Mouse (Mus musculus) lung, postnatal 36 days (tissue): ENCODE measurements at regions not wholly inside any gene's neighbourhood (a gene's known extent, or its start where the extent isn't known, plus 50 kb on each side); places are given as distances from the start of the nearest gene placed in this dataset.
A peak's percentile ranks its signal among the peaks of the same experiment; 100 is the strongest.

Source experiments
- DNase-seq: peaks from one replicate; pipeline ENCODE4 v3.0.0; 2022; ENCODE audit warnings: mixed read lengths

DNA sequence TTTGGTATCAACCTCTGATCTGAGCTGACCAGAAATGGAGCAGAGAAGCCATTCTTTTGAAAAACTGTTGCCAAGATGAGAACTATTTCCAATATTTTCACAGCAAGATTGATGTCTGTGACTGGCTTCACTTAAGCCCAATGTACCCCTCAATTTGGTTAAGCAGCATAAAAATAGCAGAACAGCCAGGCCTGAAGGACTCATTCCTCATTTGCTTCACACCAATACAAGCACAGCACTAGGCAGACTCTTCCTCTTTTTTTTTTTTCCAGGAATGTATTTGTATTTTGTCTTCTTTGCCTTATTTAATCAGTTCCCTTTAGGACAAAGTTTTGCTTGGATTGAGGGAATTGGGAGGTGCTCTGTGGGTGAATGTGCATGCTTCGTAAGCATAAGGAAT is 441.4 kb upstream of the Btbd3 start:
- DNase-seq: no peak

DNA sequence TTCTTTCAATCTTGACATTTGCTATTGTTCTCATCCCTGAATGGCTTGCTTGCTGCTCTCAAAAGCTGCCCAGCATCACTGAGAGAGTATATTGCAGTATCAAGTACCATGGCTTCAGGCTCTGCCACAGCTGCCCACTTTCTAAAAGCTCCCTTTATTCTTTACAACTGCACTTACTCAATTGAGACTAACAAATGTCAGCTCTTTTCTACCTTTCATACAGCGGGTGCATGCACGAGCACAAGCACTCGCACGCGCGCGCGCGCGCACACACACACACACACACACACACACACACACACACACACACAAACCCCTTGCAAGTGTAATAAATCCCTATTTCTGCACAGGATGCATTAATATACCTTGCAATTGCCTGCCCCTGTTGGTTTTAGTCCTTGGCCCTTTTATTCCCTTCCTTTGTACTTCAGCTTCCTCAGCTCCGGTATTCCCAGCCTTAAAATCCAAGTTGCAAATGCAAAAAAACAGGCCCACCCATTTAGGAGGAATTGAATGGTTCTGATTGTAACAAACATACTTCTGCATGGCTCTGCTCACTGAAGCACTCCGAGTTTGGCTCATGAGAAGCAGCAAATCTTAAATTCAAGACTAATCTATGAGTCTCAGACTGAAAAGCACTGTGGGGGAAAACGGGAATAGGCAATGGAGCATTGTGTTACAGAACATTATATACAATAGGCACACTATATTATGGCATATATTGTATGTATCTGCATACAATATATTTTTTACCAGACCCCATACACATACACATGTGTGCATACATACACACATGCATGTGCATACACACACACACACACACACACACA is 447.7 kb upstream of the Btbd3 start:
- no peak for DNase-seq

DNA sequence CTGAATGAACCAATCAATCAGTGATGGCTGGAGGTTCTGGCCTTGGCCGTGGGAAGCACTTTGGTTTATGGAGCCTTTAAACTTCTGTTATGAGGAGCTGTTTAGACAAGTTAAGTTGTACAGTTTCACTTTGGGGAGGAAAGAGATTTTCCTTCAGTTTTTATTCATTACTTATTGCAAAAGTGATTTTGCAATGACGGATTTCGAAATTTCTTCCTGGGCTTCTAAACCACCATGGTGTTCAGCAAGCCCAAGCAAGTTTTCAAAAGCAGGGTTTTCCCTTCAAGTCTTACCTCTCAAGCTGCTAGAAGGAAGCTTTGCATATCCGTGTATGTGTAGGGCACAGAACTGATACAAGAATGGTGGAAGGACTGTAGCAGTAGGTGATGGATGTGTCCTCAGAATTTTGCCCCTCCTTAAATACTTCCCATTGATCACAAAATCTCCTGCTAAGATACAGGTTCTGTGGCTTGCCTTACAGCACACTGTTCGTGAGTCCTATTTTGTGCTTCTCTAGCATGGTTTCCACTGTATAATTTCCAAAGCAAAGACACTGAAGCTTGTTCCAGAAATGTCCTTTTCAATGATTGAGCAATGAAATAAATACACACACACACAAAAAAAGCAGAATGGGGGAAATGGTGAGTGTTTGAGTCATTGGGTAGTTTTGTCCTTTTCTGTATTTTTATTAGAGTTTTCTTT is 448.6 kb upstream of the Btbd3 start:
- DNase-seq: peak; percentile 35

DNA sequence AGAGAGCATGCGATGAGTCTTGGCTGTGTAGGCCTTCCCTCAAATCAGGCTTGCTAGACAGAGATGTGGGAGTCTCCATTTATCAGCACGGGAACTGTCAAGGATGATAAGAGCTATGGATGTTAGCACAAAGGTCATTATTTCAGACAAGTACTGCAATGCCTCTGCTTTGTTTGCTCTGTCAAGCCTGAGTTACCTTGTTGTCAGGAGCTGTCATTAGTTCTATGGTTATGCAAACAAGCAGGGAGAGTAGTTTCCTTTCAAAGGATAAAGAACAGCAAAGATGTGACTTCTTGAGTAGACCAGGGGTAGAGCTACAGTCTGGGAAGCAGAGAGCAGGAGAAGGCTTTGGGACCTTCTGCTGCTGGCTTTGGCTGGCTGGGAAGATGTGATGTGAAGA is 461.5 kb upstream of the Btbd3 start:
- DNase-seq: no peak

DNA sequence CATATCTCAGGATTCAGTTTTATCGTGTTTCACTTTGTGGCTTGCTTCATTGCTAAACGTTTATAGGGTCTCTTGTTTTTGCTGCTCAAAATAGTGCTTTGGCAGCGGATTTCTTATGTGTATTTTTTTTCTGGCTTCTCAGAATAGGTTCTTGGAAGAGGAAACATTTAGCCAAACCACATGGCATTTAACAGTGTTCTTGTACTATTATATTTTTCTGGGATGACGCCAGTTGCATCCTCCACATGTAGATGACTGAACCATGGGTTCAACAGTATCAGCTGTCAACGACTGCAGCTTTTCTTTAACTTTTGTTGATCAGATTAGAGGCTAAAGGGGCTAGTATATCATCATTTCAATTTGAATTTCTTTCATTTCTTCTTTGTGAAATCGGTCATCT is 472.3 kb upstream of the Btbd3 start:
- DNase-seq: no peak

DNA sequence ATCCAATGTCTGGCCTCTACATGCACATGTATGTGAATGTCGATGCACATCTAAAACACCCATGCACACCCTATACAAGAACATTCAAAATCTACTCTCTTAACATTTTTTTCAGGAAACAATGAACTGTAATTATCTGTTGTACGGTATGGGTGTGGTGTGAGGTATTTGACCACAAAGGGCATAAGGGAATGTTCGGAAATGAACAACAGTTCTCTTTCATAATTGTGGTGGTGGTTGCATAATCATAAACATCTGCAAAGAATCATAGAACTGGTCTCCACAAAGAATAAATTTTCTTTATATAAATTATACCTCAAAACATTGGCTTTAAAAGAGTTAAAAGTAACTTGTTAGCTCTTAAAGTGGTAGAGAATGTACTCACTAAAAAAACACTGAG is 478.9 kb upstream of the Btbd3 start:
- DNase-seq: no peak

DNA sequence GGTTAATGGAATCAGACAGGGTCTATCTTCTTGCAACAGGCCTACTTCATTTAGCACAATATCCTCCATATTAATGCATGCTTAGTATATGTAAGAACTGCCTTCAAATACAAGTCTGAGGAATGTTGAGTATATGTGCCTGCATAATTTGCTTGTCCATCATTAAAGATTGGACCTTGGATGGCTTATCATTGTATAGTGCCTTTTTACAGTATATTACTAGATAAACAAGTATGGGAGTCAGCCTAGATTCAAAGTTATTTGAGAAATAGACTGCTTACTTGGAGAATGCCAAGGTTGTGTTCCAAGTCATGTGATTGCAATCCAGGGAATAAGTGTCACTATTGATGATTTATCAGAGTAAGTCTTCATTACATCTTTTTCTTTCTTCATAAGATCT is 491.6 kb upstream of the Btbd3 start:
- no peak for DNase-seq

DNA sequence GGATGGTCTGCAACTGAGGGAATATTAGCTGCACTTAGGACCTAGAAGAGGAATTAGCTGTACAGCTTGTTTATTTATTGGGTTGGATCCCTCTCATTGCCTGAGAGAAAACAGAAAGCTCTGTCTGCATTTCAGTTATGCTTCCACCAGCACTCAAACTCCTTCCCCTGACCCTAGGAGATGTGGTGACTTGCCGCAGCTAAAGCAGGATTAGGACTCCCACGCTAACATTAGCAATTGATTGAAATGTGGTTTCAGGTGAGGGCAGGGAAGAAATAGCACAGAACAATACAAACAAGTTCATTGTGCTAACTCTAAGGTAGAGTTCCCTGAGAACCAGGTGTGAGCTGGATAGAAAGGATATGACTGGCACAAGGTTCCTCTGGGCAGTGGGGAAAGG is 496.9 kb upstream of the Btbd3 start:
- DNase-seq: no peak

DNA sequence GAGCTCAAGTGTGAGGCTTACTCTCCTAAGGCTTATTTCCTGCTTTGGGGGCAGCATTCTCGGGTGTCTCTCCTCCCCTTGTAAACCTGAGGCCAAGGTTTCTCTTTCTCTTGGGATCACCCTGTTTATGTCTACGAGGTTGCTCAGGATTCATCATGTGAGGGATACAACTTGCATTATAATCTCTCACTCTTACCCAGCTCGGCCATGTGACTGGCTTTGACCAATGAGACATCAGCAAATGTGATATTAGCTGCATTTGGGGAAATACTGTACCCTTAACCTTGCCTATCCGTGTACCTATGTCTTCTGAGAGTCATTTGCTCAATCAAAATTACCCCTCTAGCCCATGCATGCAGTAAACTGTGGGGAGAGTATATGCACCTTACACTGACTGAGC is 498.0 kb upstream of the Btbd3 start:
- DNase-seq: no peak

DNA sequence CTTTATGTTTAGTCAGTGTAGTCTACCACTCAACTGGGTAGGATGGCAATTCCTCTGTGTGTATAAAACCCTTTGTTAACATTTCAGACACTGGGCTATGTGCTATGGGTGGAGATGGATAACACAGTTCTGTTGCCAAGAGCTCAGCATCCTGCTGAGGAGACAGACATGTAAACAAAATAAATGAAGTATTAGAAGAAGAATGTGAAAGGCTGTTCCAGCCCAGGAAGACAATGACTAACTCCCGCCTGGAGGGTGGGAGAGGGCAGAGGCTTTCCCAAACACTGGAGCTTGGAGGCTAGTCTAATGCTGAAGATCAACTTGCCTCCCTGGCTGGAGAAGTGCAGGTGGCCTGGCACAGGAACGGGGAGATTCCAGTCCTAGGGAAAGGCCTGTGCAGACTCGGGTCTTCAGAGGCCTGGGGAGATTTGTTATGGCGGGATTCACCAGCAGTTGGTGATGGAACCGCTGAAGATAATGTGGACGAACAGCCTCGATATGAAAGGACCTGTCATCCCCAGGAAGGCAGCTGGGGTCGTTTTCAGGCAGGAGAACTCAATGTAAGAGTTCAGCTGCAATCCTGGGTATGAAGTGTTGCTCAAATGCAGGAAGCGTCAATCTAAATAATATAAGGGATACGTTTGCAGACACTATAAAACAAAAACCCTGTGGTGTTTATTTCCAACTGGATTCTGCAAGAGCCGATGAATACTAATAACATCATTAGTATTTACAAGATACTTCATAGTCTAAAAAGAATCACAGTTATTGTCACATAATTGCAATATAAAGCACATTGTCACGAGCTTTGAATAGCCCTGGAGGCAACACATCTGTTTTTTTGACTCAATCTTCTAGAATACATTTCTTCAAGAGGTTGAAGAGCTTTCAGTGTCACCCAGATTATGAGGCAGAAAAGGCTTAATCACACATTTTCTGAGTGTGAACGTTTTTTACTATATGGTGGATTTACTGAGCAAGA is 498.8 kb upstream of the Btbd3 start:
- DNase-seq: peak; percentile 72

DNA sequence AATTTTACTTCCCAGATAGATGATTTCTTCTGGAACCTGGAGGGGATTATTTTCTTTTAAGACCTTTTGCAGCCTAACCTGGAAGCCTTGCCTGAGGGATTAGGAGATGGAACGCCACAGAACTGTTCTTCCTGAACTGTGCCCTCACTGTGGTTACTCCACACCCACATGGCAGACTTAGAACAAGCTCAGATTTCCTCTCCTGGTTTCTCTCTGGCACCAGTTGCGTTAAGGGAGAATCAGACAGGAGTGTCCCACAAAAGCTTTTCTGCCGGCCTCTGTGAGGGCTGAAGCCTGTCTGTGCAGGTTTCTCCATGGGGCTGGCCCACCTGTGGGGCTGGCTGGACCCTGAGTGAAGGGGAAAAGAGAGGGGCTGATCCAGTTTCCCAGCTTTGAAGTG is 500.1 kb upstream of the Btbd3 start:
- DNase-seq: peak; percentile 7

DNA sequence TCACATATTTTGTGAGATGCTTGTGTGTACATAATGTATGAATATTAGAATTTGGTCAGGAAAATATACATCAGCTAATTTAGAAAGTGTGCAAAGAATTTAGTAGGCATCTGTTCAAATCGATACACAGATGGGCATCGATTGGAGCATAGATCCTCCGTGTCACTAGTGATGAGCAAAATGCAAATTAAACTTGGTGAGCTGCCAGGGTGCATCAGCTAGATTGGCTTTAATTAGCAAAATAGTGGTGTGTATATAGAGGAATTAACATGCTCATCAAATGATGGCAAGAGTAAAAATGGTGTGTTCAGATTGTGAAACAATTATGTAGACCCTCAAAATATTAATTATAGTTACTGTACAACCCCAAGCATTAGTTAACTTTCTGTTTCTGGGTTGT is 501.9 kb upstream of the Btbd3 start:
- no peak for DNase-seq

DNA sequence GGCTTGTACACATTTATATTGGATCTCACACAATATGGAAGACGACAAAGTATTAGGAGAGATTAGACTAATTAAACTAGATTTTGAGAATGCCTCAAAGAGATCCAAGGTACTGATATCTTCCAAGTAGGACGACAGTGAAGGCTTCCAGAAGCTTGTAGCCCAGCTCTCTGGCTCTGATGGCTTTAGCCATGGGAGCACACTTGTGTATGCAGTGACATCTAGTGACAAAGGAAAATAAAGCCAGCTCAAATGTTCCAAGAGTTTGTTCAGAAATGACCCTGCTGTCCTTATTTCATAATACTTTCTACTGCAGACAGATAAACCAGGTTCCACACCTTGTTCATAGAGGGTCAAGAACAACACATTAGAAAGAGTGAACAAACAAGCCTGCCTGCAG is 524.0 kb upstream of the Btbd3 start:
- peak; percentile 51 for DNase-seq

DNA sequence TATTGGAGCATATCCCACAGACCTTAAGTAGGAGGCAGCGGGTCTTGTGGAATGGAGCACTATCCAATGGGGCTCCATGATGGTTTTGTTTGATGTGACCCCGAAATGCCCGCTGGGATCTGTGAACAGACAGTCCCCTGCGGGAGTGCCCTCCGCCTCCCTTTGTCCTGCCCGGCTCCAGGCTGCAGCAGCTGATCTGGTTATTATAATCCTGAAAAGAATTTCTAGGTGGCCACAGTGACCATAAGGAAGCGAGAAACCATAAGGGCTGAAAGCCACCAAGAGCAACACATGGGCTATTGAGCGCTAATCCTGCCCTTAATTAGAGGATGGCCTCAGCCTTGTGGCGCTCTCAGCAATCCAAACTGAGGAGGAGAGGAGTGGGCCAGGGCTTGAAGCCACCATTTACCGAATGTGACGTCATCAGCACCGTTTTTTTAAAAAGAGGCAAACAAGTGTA is 525.9 kb upstream of the Btbd3 start:
- DNase-seq: no peak

DNA sequence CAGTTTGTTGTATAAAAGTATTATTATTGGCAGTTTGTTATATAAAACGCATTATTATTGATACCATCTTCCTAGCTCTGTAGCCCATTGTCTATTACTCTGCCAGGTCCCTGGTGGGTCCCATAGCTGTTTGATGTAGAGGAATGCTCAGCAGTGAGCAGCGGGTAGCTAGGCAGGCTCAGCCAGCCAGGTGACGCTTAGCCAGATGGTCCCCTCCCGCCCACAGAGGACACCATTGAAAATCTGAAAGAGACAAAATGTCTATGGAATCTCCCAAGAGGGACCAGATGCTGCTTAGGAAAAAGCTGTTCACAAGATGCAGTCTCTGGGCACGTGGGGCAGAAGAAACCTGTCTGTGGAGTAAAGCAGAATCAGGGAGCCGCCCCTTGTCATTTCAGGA is 526.5 kb upstream of the Btbd3 start:
- DNase-seq: no peak

DNA sequence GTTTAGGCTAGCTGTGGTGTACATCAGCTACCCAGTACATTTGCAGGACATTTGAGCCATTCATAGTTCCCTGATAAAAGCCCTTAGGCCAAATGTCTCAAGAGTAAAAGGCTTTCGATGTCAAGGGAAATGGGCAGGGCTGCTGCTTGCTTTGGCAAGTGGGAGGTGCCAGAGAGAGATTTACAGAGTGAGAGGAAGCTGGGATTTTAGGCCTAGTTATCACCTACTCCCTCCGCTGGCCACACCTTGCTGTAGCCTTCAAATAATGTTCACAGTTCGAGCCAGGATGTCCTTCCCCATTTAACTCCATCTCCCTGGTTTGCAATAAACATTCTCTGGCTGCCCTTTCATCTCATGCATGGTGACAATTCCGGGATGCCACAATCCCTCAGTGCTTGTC is 527.2 kb upstream of the Btbd3 start:
- no peak for DNase-seq

DNA sequence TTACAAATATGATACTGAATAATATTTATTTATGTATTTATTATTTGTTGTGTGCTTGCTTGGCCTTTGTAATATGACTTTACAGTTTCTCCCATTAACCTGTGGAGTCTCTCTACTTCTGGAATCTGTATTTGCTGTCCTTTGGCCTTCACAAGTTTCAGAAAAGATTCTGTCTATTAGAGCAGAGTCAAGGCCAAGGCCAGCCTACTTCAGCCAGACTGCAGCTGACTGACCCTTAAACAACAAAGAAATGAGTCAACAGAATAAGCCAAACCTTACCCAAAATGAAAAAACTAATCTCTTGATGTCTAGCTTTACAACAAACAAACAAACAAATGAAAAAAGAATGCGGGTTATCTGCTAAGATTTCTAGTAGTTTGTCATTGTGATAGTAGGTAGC is 532.7 kb upstream of the Btbd3 start:
- no peak for DNase-seq

DNA sequence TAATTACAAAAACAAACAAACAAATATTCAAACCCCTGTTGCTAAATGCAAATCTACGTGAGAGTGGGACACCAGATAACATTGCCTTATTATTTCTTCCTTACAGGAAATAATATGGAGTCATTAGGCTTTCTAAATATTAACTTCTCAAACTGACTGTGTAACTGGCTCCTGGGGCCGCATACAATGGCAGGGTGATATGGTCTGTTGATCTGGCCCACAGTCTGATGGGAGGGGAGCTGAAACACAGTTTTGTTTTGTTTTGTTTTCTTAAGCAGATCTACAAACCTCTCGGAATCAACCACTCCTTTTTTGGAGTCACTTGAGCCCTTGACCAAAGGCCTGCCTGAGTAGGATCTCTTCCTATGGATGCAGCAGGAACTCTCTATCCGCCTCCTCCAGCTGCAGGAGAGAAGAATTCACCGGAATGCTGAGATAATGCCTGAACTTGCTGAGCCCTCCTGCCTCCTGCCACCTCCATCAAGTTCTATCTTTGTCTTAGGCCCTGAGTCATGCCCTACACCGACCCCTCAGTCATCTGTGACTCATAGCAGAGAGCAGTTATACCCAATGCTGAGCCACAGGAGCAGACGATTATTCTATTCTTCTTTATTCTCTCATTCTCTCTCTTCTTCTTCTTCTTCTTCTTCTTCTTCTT is 534.5 kb upstream of the Btbd3 start:
- no peak for DNase-seq

DNA sequence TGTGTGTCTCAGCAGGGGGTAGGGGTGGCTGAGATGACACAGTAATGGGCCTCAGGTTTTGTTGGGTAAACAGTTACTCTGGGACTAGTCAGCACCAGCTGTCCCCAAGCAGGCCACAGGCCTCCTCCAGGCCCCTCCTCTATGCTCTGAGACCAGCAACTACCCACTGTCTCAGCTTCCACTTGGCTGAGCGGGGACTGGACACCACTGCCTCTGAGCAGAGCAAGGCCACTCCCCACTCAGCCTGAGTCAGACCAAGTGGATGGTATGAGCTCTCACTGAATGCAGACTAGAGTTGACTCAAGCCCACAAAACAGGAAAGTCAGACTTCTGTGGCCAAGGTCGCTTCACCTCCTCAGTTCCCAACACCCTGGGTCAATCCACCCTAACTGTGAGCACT is 540.5 kb upstream of the Btbd3 start:
- DNase-seq: peak; percentile 15

DNA sequence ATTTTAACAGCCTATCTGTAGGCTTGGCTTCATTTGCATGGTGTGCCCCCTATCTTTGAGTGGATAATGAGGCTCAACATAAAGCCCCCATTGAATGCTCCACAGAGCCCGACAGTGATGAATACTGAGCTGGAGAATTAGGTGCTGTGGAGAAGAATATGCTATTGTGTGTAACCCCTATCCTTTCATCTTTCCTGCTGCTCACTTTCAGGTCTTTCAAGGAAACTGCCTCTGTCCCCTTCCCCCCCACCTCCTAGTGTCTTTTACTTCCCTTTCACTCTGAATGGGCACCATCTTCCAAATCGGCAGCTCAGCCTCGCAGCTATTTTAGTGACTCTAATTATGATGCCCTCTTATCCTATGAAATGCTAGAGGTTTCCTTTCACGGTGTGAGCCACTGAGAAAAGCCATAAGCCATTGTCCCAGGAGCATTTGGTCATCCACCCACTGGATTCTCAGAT is 549.8 kb upstream of the Btbd3 start:
- no peak for DNase-seq

DNA sequence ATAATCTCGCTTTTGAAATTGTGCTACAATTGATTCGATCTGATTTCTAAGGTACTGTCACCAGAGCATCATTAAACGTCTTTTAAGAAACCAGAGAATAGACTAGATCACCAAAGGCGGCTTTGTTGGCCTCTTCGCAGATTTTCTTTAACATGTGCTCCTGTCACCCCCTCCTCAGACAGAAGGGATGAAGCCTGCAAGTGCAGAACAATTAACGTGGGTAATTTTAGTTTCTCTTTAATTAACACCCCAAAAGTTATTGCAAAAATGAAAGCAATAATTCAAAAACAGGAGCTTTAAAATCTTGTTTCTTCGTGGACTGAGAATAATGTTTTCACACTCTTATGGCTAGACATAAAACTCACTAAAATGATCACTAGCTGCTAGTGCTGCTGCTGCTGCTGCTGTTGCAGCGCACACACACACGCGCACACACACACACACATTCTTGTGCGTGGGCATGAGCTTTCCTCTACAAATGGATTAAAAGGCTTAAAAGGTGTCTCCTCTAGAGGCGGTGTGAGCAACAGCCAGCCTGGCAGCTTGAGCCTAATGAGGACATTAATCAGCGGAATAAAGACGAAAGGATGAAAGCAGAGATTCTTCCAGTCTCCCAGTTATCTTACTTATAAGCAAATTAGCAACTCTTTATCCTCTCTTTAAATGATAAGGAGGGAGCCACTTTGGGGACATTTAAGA is 550.5 kb upstream of the Btbd3 start:
- DNase-seq: no peak
